Mouse (Mus musculus) kidney, adult 9 months (tissue): ENCODE measurements around the gene 4933424G06Rik.
"Not testable (repeated sequence)": the region's sequence is repeated elsewhere in the genome, so short reads cannot be mapped to it uniquely, and the experiment has no call there.

Source experiments
- DNase-seq: peaks from one replicate; pipeline ENCODE4 v3.0.0; 2022

4933424G06Rik gene

GRCm38 (mm10) chr1:36709854-36710280, at the start of gene 4933424G06Rik:
TSS of gene 4933424G06Rik (plus strand) at chr1:36710149.
- DNase-seq = peak; percentile 99

DNA sequence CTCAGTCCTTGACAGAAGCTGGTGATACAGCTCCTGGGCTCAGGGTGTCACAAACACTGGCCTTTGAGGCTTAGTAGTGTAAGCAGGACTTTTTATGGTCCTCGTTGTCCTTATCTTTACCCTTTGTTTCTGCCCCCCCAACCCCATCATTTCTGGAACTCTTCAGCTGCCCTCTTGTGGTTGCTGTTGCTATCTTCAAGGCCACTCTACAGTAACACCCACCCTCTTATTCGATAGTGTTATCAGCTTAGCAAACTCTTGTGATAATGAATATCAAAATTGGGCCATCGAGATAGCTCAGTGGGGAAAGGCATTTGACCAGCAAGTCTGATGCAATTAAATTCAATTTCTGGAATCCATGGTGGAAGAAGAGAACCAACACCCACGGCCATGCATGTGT, 45.5 kb upstream of the 4933424G06Rik start:
- DNase-seq = no peak

GRCm38 (mm10) chr1:36665165-36665723, 44.7 kb upstream of the 4933424G06Rik start:
- DNase-seq = peak; percentile 14

GRCm38 (mm10) chr1:36665934-36666333, 44.0 kb upstream of the 4933424G06Rik start:
- DNase-seq = no peak

- not testable (repeated sequence) for DNase-seq
These were observed 41.9 kb upstream of the 4933424G06Rik start for GRCm38 (mm10) chr1:36668007-36668406.

DNA sequence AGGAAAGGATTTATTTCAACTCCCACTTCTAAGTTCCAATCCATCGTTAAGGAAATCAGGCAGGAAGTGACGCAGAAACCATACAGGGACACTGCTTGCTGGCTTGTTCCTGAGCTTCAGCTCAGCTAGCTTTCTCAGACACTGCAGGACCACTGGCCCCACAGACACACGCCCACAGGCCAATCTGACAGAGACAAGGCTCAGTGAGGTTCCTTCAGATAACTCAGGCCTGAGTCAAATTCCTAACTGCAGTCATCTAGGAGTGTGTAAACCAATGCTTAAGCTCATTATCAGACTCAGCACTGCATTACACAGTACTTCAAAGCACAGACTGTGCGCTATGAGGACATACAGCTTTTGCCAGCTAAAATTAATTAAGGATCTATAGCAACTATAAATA, 39.7 kb upstream of the 4933424G06Rik start:
- no peak for DNase-seq

GRCm38 (mm10) chr1:36671260-36671659, 38.7 kb upstream of the 4933424G06Rik start:
- no peak for DNase-seq

- no peak for DNase-seq
These were observed 37.1 kb upstream of the 4933424G06Rik start for GRCm38 (mm10) chr1:36672648-36673350.

DNA sequence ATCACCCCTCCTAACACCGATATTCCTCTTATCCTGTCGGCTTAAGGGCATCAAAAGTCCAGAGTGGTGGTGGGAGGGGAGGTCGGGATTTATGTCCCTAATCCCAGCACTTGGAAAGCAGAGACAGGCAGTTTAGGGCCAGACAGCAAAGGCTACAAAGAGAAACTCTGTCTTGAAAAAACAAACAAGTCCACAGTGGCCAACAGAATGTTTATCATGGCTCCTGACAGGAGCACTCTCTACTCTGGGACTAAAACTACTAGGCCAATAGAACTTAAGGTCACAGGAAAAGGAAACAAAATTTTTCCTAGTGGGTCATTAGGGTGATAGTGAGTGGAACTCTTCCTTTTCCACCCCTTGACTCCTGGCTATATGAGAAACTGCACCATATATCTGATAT, 35.0 kb upstream of the 4933424G06Rik start:
- DNase-seq = no peak

GRCm38 (mm10) chr1:36680893-36681292, 29.1 kb upstream of the 4933424G06Rik start:
- DNase-seq = no peak

GRCm38 (mm10) chr1:36682620-36683355, 27.2 kb upstream of the 4933424G06Rik start, which contains the start of gene Fam178b:
TSS of gene Fam178b (minus strand) at chr1:36683183.
- no peak for DNase-seq

DNA sequence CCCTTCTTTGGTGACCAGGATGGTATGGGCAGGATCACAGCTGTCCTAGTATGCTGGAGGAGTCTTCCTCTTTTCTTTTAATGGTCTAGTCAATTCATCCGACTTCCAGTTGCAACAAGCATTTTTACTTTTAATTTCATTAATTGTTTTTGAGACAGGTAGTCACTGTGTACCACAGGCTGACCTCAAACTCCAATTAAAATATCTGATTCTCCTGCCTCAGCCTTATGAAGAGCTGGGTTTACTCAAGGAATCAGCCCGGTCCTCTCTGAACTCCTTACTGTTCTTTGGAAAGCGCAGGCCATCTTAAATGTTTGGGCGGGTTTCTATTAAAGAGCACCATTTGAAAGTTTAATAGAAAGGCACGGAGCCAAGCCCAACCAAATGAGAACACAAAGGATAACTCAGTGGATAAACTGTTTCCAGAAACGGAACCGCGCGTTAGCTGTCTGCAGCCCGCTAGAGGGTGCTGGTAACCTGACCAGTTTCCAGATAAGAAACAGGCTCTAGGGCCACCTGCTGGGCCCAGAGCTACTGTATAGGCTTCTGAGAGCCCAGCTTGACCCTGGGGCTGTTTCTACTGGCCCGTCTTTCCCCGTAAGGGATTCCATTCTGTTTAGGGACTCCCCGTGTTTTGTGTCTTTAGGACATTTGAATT, 26.0 kb upstream of the 4933424G06Rik start:
- peak; percentile 87 for DNase-seq

- DNase-seq = no peak
These were observed 19.2 kb upstream of the 4933424G06Rik start for GRCm38 (mm10) chr1:36690671-36691235.

GRCm38 (mm10) chr1:36691271-36692155, 18.4 kb upstream of the 4933424G06Rik start, which contains the start of gene Cox5b:
TSS of gene Cox5b (plus strand) at chr1:36691449.
- DNase-seq = peak; percentile 98

- DNase-seq = no peak
These were observed 15.1 kb upstream of the 4933424G06Rik start for GRCm38 (mm10) chr1:36694871-36695270.

- no peak for DNase-seq
These were observed 13.5 kb upstream of the 4933424G06Rik start for GRCm38 (mm10) chr1:36696411-36696810.

DNA sequence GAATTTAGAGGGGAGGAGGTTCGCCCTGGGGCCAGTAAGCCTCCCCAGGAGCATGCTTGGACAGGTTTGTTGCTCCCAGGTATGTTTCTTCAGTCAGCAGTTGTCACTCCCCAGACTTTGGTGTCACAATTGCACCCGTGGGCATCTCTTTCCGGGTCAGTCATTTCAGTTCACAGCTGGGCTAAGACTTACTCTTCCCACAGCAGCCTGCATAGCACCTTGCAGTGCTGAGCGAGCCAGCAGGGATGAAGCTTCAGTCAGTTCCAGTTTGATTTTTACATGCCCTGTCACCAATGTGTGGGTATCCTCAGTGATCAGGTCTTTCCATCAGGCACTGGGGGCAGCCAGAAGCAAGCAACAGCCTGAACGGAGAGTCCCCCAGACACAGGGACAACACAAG, 12.9 kb upstream of the 4933424G06Rik start:
- DNase-seq = no peak

- no peak for DNase-seq
These were observed 2.8 kb upstream of the 4933424G06Rik start for GRCm38 (mm10) chr1:36707166-36707565.

GRCm38 (mm10) chr1:36707797-36708196, 2.2 kb upstream of the 4933424G06Rik start:
- DNase-seq = no peak

DNA sequence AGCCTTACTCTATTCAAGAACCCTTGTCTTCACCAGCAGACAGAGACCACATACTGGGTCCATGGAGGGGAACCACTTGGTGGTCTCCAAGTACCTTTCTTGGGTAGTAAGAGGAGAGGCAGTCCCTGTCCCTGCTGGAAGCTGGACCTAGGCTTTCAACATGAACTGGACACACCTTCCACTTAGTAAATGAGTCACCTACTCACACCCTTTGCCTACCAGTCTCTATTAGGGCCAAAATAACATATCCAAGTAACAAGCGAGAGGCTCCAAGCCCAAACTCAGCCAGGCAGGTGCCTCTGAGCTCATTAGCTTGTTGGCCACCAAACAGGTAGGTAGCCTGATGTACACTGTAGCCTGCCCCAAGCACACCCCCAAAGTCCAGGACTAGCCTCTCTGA, 1.3 kb upstream of the 4933424G06Rik start:
- peak; percentile 52 for DNase-seq

DNA sequence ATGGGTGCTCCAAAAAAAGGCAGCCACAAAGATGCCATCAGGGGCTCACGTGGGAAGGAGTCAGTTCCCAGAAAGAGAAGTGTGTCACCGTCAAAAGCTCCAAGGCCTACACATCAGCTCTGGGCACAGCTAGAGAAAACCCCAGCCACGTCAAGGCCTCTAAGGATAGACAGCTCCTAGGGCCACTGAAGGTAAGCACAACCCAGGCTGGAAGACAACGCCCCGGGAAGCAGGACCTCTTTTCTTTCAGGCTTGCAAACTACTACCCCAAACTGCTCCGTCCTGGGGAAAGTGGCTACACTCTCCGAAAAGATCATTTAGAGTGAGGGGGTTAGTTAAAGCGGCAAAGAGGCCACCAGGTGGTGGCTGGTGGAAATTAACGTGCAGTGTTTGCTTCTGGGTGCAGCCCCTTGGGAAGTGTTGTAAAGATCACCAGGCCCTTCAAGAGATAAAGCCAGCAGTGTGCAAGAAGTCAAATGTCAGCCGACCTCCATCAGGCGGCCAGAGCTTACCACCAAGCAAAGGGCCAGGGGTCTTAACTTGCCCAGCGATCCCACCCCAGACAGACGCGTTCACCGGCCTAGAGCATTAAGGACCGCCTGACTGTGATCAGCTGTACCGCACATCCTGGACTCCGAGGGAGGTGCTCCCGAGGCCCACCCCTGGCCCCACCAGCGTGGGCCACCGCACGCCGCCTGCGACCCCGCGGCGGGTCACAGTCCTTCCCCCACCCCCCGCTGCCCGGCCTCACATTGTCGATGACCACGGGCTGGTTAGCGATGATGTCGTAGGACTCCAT, 695 bp upstream of the 4933424G06Rik start:
- peak; percentile 52 for DNase-seq
